Mouse (Mus musculus): ENCODE measurements around the gene Otogl.

GRCm38 (mm10) chr10:107948647-107949046 is 36.7 kb upstream of the Otogl start:
- TF ChIP-seq CTCF (IDR thresholded peaks at IDR 0.05; ENCODE audit: low read depth, low read length) (no peak), GATA1 (IDR thresholded peaks at IDR 0.05; ENCODE audit: borderline replicate concordance, low read length) (no peak), TAL1 (conservative IDR thresholded peaks at IDR 0.05; ENCODE audit: low read depth, low read length) (no peak), GATA2 (IDR thresholded peaks at IDR 0.05; ENCODE audit: borderline replicate concordance, low read depth, low read length) (no peak)

Data from G1E (cell line).